Mouse (Mus musculus): ENCODE measurements around the gene Nrsn1.

DNA sequence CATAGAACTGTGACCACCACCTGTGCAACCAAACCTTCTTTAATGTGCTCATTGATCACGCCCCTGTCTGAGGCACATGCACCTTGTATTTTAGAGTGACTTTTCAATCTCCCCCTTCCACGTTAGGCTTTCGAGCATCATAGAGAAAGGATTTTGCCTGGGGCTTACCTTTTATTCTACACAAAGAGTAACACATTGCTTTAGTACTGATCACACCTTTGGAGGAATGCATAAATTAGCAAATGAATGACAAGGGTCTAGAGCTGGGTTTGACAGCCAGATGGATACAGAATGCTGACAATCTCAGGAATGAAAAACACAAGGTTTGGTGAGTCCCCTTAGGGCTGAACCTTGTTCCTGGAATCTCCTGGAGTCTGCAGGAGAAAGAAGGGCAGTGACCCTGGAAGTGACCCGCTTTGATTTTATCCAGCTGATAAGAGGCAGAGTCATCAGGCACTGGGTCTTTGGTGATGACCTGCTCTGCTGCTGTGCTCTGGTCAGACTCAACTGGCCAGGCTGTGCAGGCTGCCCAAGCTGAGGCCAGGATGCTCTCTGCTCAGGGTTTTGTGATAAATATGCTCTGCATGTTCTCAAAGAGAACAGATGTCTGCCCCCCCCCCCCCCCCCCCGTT lies 4.7 kb upstream of the Nrsn1 start:
- no peak for TF ChIP-seq CTCF (IDR thresholded peaks at IDR 0.05; ENCODE audit: low read depth, low read length)
- TF ChIP-seq POLR2AphosphoS5 (IDR thresholded peaks at IDR 0.05; ENCODE audit: insufficient replicate concordance, low read depth, low read length): no peak
- no peak for TF ChIP-seq GATA1 (IDR thresholded peaks at IDR 0.05; ENCODE audit: borderline replicate concordance, low read length)
- TF ChIP-seq TAL1 (conservative IDR thresholded peaks at IDR 0.05; ENCODE audit: low read depth, low read length): no peak
